Mouse (Mus musculus) heart, embryonic 11.5 days (tissue): ENCODE results near the gene Sult2b1. TPM values are rescaled to one million over a fixed set of nuclear protein-coding genes. Genes with fewer than 3 reads are reported as not detected.
A peak's percentile ranks its signal among the peaks of the same experiment; 100 is the strongest.

ENCODE experiments used
- ATAC-seq: fragments of 200-750 bp; cut with Nextera tagmentation; replicated peaks from 2 replicates; pipeline ENCODE4 v1.8.0; 2017; ENCODE audit warnings: moderate library complexity; ENCODE audit not compliant: insufficient number of reproducible peaks, low FRiP score, low TSS enrichment
- H3K27ac ChIP-seq: fragments of 300-500 bp; sonication (generic); 2 replicates; pipeline ENCODE4 v1.5.1; 2014; ENCODE audit warnings: mild to moderate bottlenecking, low read depth, low read length
- H3K27me3 ChIP-seq: fragments of 300-500 bp; sonication (generic); 2 replicates; pipeline ENCODE4 v1.6.1; 2014; ENCODE audit warnings: mild to moderate bottlenecking, low read length, mixed read lengths; ENCODE audit not compliant: control insufficient read depth, insufficient read depth
- H3K36me3 ChIP-seq: fragments of 300-500 bp; sonication (generic); 2 replicates; pipeline ENCODE4 v1.6.1; 2014; ENCODE audit warnings: mild to moderate bottlenecking, low read length, moderate library complexity, mixed read lengths; ENCODE audit not compliant: control insufficient read depth, insufficient read depth
- H3K4me1 ChIP-seq: fragments of 300-500 bp; sonication (generic); 2 replicates; pipeline ENCODE4 v1.6.1; 2014; ENCODE audit warnings: low read length; ENCODE audit not compliant: control insufficient read depth, insufficient read depth
- H3K4me2 ChIP-seq: fragments of 300-500 bp; sonication (generic); 2 replicates; pipeline ENCODE4 v1.6.1; 2014; ENCODE audit warnings: mild to moderate bottlenecking, moderate library complexity
- H3K4me3 ChIP-seq: fragments of 300-500 bp; sonication (generic); 2 replicates; pipeline ENCODE4 v1.5.1; 2014; ENCODE audit warnings: low read depth, low read length
- H3K9ac ChIP-seq: fragments of 300-500 bp; sonication (generic); 2 replicates; pipeline ENCODE4 v1.6.1; 2014; ENCODE audit warnings: mild to moderate bottlenecking, low read depth, low read length, moderate library complexity
- H3K9me3 ChIP-seq: fragments of 300-500 bp; sonication (generic); replicated peaks from 2 replicates; pipeline ENCODE4 v1.6.1; 2016; ENCODE audit warnings: low read length; ENCODE audit not compliant: control insufficient read depth
- WGBS: fragments of 180-500 bp; shearing (Covaris S2); extraction: QIAGEN DNeasy Blood & Tissue Kit; methylation state at CpG from one replicate; pipeline ENCODE4 v1.1.7; 2014; ENCODE audit not compliant: insufficient replicate concordance; 5-methylcytosine and 5-hydroxymethylcytosine counted together
- polyA plus RNA-seq: library from polyadenylated mRNA; unstranded; fragments of >200 nt; fragmentation: Nextera tagmentation; extraction: Ambion mirVana; gene quantifications from 2 replicates; pipeline ENCODE4 v1.2.1, GENCODE M21; 2014

Gene Sult2b1
- polyA plus RNA-seq, 1 experiment from 2014 or later, result 0.33 TPM

GRCm38 (mm10) chr7:45712022-45712757, 72.3 kb downstream of the Sult2b1 start:
- H3K4me1 ChIP-seq, result peaks cover 44% of the 10 kb centered on the region
- no peak overlapping the region for H3K9ac ChIP-seq
- H3K27me3 ChIP-seq, result no peaks in the 10 kb centered on the region
- H3K27ac ChIP-seq, result no peak overlapping the region
- no peaks in the 10 kb centered on the region for H3K9me3 ChIP-seq
- peaks cover 23% of the 10 kb centered on the region for H3K36me3 ChIP-seq
- H3K4me2 ChIP-seq, result no peak overlapping the region
- H3K4me3 ChIP-seq, result no peak overlapping the region
- no peak for ATAC-seq
- WGBS, result 88% methylated on average over 21 of the region's 21 CpGs

- Histone ChIP-seq H3K4me3 (no peak overlapping the region), H3K9me3 (no peaks in the 10 kb centered on the region), H3K36me3 (peaks cover 23% of the 10 kb centered on the region), H3K4me2 (no peak overlapping the region), H3K4me1 (peaks cover 40% of the 10 kb centered on the region), H3K27me3 (no peaks in the 10 kb centered on the region), H3K9ac (no peak overlapping the region), H3K27ac (no peak overlapping the region)
- ATAC-seq, result no peak
- 91% methylated on average over 24 of the region's 24 CpGs for WGBS
These were observed 73.0 kb downstream of the Sult2b1 start for GRCm38 (mm10) chr7:45711316-45712021.

- no peak overlapping the region for H3K4me2 ChIP-seq
- ATAC-seq, result no peak
- no peak overlapping the region for H3K4me3 ChIP-seq
- H3K27me3 ChIP-seq, result no peaks in the 10 kb centered on the region
- H3K27ac ChIP-seq, result no peak overlapping the region
- no peaks in the 10 kb centered on the region for H3K9me3 ChIP-seq
- 94% methylated on average over 20 of the region's 20 CpGs for WGBS
- no peak overlapping the region for H3K9ac ChIP-seq
- H3K36me3 ChIP-seq, result peaks cover 23% of the 10 kb centered on the region
- H3K4me1 ChIP-seq, result peaks cover 37% of the 10 kb centered on the region
These were observed 73.8 kb downstream of the Sult2b1 start for GRCm38 (mm10) chr7:45710477-45711191.

GRCm38 (mm10) chr7:45709677-45710355, 74.7 kb downstream of the Sult2b1 start:
- Histone ChIP-seq H3K27me3 (no peaks in the 10 kb centered on the region), H3K4me1 (peaks cover 34% of the 10 kb centered on the region), H3K27ac (no peak overlapping the region), H3K4me3 (no peak overlapping the region), H3K36me3 (peaks cover 23% of the 10 kb centered on the region), H3K9me3 (no peaks in the 10 kb centered on the region), H3K9ac (no peak overlapping the region), H3K4me2 (no peak overlapping the region)
- 76% methylated on average over 14 of the region's 14 CpGs for WGBS
- no peak for ATAC-seq

GRCm38 (mm10) chr7:45709036-45709435, 75.4 kb downstream of the Sult2b1 start:
- Histone ChIP-seq H3K27ac (no peak overlapping the region), H3K4me2 (no peak overlapping the region), H3K27me3 (no peaks in the 10 kb centered on the region), H3K9ac (no peak overlapping the region), H3K4me1 (peaks cover 29% of the 10 kb centered on the region), H3K36me3 (peaks cover 23% of the 10 kb centered on the region), H3K4me3 (no peak overlapping the region), H3K9me3 (no peaks in the 10 kb centered on the region)
- WGBS, result 46% methylated on average over 6 of the region's 6 CpGs
- ATAC-seq, result no peak

- no peak overlapping the region for H3K27ac ChIP-seq
- peaks cover 33% of the 10 kb centered on the region for H3K4me1 ChIP-seq
- ATAC-seq, result no peak
These were observed 76.2 kb downstream of the Sult2b1 start for GRCm38 (mm10) chr7:45708221-45708761.

GRCm38 (mm10) chr7:45707375-45707967, 77.0 kb downstream of the Sult2b1 start:
- no peak for ATAC-seq
- Histone ChIP-seq H3K27ac (peak overlapping the region; percentile 77), H3K4me3 (peak overlapping the region; percentile 71), H3K4me2 (peak overlapping the region; percentile 97), H3K9me3 (no peaks in the 10 kb centered on the region), H3K36me3 (peaks cover 13% of the 10 kb centered on the region), H3K9ac (peak overlapping the region; percentile 47; the same call in 1 of the 2 replicates), H3K27me3 (no peaks in the 10 kb centered on the region), H3K4me1 (peaks cover 33% of the 10 kb centered on the region)
- WGBS, result 0% methylated on average over 27 of the region's 27 CpGs

More at GRCm38 (mm10) chr7:45708221-45708761, 76.2 kb downstream of the Sult2b1 start:
- peaks cover 22% of the 10 kb centered on the region for H3K36me3 ChIP-seq
- no peaks in the 10 kb centered on the region for H3K9me3 ChIP-seq
- 43% methylated on average over 13 of the region's 13 CpGs for WGBS
- no peaks in the 10 kb centered on the region for H3K27me3 ChIP-seq
- H3K4me2 ChIP-seq, result peak overlapping the region; percentile 97
- H3K4me3 ChIP-seq, result no peak overlapping the region
- H3K9ac ChIP-seq, result no peak overlapping the region; the same call in 1 of the 2 replicates
